Mouse (Mus musculus) lung, postnatal 0 days (tissue): ENCODE data around the gene Klhdc7a.

Experiments
- CTCF ChIP-seq: IDR thresholded peaks from 2 replicates; pipeline ENCODE4 v1.5.1; 2016; ENCODE audit warnings: antibody characterized with exemption, mild to moderate bottlenecking
- EP300 ChIP-seq: IDR thresholded peaks from 2 replicates; pipeline ENCODE4 v1.6.1; 2016; ENCODE audit warnings: antibody characterized with exemption, mild to moderate bottlenecking, control low read depth

- TF ChIP-seq CTCF (no peak), EP300 (no peak)
Observed at GRCm38 (mm10) chr4:139930885-139931284, 36.9 kb downstream of the Klhdc7a start.
